Mouse (Mus musculus): ENCODE measurements at regions not wholly inside any gene's neighbourhood (a gene's known extent, or its start where the extent isn't known, plus 50 kb on each side); places are given as distances from the start of the nearest gene placed in this dataset.

- no peak overlapping the region for H3K9ac ChIP-seq (replicated peaks; ENCODE audit: low read depth, low read length)
- no peak for ATAC-seq (ENCODE audit: low read depth)
Observed at GRCm38 (mm10) chr6:84481205-84481604, 112.5 kb downstream of the Cyp26b1 start.

GRCm38 (mm10) chr6:84477072-84477471, 116.6 kb downstream of the Cyp26b1 start:
- 33% methylated on average over 6 of the region's 6 CpGs for WGBS
- ATAC-seq (ENCODE audit: low read depth), result 0 out of 2 replicates have a peak, but pooled peaks have one; percentile 28
- Histone ChIP-seq H3K4me3 (ENCODE audit: low read depth, low read length) (no peak overlapping the region), H3K4me2 (ENCODE audit: low read depth, low read length) (no peak overlapping the region), H3K9me3 (ENCODE audit: control insufficient read depth, low read length) (no peaks in the 10 kb centered on the region), H3K9ac (replicated peaks; ENCODE audit: low read depth, low read length) (no peak overlapping the region), H3K27me3 (ENCODE audit: control insufficient read depth, insufficient read depth, low read length) (no peaks in the 10 kb centered on the region), H3K27ac (ENCODE audit: low read depth, low read length) (no peak overlapping the region), H3K4me1 (ENCODE audit: control insufficient read depth, insufficient read depth, low read length) (peaks cover 4% of the 10 kb centered on the region; the same call in 1 of the 2 replicates), H3K36me3 (ENCODE audit: control insufficient read depth, insufficient read depth, low read length) (no peaks in the 10 kb centered on the region)

More at GRCm38 (mm10) chr6:84481205-84481604, 112.5 kb downstream of the Cyp26b1 start:
- no peaks in the 10 kb centered on the region for H3K36me3 ChIP-seq (ENCODE audit: control insufficient read depth, insufficient read depth, low read length)
- no peaks in the 10 kb centered on the region for H3K27me3 ChIP-seq (ENCODE audit: control insufficient read depth, insufficient read depth, low read length)
- peaks cover 4% of the 10 kb centered on the region; the same call in 1 of the 2 replicates for H3K4me1 ChIP-seq (ENCODE audit: control insufficient read depth, insufficient read depth, low read length)
- WGBS, result 32% methylated on average over 7 of the region's 7 CpGs
- H3K27ac ChIP-seq (ENCODE audit: low read depth, low read length), result no peak overlapping the region
- no peak overlapping the region for H3K4me2 ChIP-seq (ENCODE audit: low read depth, low read length)
- H3K4me3 ChIP-seq (ENCODE audit: low read depth, low read length), result no peak overlapping the region
- no peaks in the 10 kb centered on the region for H3K9me3 ChIP-seq (ENCODE audit: control insufficient read depth, low read length)

GRCm38 (mm10) chr6:84476466-84476865, 117.2 kb downstream of the Cyp26b1 start:
- ATAC-seq (ENCODE audit: low read depth), result peak; percentile 51; the same call in 1 of the 2 replicates
- Histone ChIP-seq H3K27ac (ENCODE audit: low read depth, low read length) (no peak overlapping the region), H3K4me2 (ENCODE audit: low read depth, low read length) (no peak overlapping the region)

GRCm38 (mm10) chr6:84474835-84475234, 118.9 kb downstream of the Cyp26b1 start:
- no peaks in the 10 kb centered on the region for H3K9me3 ChIP-seq (ENCODE audit: control insufficient read depth, low read length)
- H3K27ac ChIP-seq (ENCODE audit: low read depth, low read length), result no peak overlapping the region
- no peak for ATAC-seq (ENCODE audit: low read depth)
- H3K4me3 ChIP-seq (ENCODE audit: low read depth, low read length), result no peak overlapping the region
- no peaks in the 10 kb centered on the region for H3K36me3 ChIP-seq (ENCODE audit: control insufficient read depth, insufficient read depth, low read length)
- H3K4me1 ChIP-seq (ENCODE audit: control insufficient read depth, insufficient read depth, low read length), result peaks cover 4% of the 10 kb centered on the region; the same call in 1 of the 2 replicates
- no peaks in the 10 kb centered on the region for H3K27me3 ChIP-seq (ENCODE audit: control insufficient read depth, insufficient read depth, low read length)
- no peak overlapping the region for H3K9ac ChIP-seq (replicated peaks; ENCODE audit: low read depth, low read length)
- no peak overlapping the region for H3K4me2 ChIP-seq (ENCODE audit: low read depth, low read length)

More at GRCm38 (mm10) chr6:84476466-84476865, 117.2 kb downstream of the Cyp26b1 start:
- Histone ChIP-seq H3K27me3 (ENCODE audit: control insufficient read depth, insufficient read depth, low read length) (no peaks in the 10 kb centered on the region), H3K36me3 (ENCODE audit: control insufficient read depth, insufficient read depth, low read length) (no peaks in the 10 kb centered on the region), H3K4me1 (ENCODE audit: control insufficient read depth, insufficient read depth, low read length) (peaks cover 4% of the 10 kb centered on the region; the same call in 1 of the 2 replicates), H3K9me3 (ENCODE audit: control insufficient read depth, low read length) (no peaks in the 10 kb centered on the region), H3K9ac (replicated peaks; ENCODE audit: low read depth, low read length) (no peak overlapping the region), H3K4me3 (ENCODE audit: low read depth, low read length) (no peak overlapping the region)
- 53% methylated on average over 9 of the region's 9 CpGs for WGBS

- no peak for ATAC-seq (ENCODE audit: low read depth)
- 76% methylated on average over 3 of the region's 3 CpGs for WGBS
- no peaks in the 10 kb centered on the region for H3K9me3 ChIP-seq (ENCODE audit: control insufficient read depth, low read length)
Observed at GRCm38 (mm10) chr6:84473171-84473570, 120.5 kb downstream of the Cyp26b1 start.

GRCm38 (mm10) chr6:84472287-84472686, 121.4 kb downstream of the Cyp26b1 start:
- no peak for ATAC-seq (ENCODE audit: low read depth)
- no peak overlapping the region for H3K27ac ChIP-seq (ENCODE audit: low read depth, low read length)
- H3K4me1 ChIP-seq (ENCODE audit: control insufficient read depth, insufficient read depth, low read length), result peaks cover 4% of the 10 kb centered on the region; the same call in 1 of the 2 replicates
- H3K4me3 ChIP-seq (ENCODE audit: low read depth, low read length), result no peak overlapping the region
- 21% methylated on average over 3 of the region's 3 CpGs for WGBS
- no peaks in the 10 kb centered on the region for H3K36me3 ChIP-seq (ENCODE audit: control insufficient read depth, insufficient read depth, low read length)
- no peaks in the 10 kb centered on the region for H3K27me3 ChIP-seq (ENCODE audit: control insufficient read depth, insufficient read depth, low read length)
- H3K9me3 ChIP-seq (ENCODE audit: control insufficient read depth, low read length), result no peaks in the 10 kb centered on the region
- H3K4me2 ChIP-seq (ENCODE audit: low read depth, low read length), result no peak overlapping the region
- H3K9ac ChIP-seq (replicated peaks; ENCODE audit: low read depth, low read length), result no peak overlapping the region

More at GRCm38 (mm10) chr6:84473171-84473570, 120.5 kb downstream of the Cyp26b1 start:
- H3K4me2 ChIP-seq (ENCODE audit: low read depth, low read length), result no peak overlapping the region
- no peak overlapping the region for H3K27ac ChIP-seq (ENCODE audit: low read depth, low read length)
- H3K36me3 ChIP-seq (ENCODE audit: control insufficient read depth, insufficient read depth, low read length), result no peaks in the 10 kb centered on the region
- H3K27me3 ChIP-seq (ENCODE audit: control insufficient read depth, insufficient read depth, low read length), result no peaks in the 10 kb centered on the region
- peaks cover 4% of the 10 kb centered on the region; the same call in 1 of the 2 replicates for H3K4me1 ChIP-seq (ENCODE audit: control insufficient read depth, insufficient read depth, low read length)
- H3K4me3 ChIP-seq (ENCODE audit: low read depth, low read length), result no peak overlapping the region
- no peak overlapping the region for H3K9ac ChIP-seq (replicated peaks; ENCODE audit: low read depth, low read length)

GRCm38 (mm10) chr6:84467319-84467718, 126.4 kb downstream of the Cyp26b1 start:
- Histone ChIP-seq H3K4me2 (ENCODE audit: low read depth, low read length) (no peak overlapping the region), H3K9ac (replicated peaks; ENCODE audit: low read depth, low read length) (no peak overlapping the region), H3K4me1 (ENCODE audit: control insufficient read depth, insufficient read depth, low read length) (no peaks in the 10 kb centered on the region), H3K36me3 (ENCODE audit: control insufficient read depth, insufficient read depth, low read length) (no peaks in the 10 kb centered on the region), H3K4me3 (ENCODE audit: low read depth, low read length) (no peak overlapping the region), H3K27me3 (ENCODE audit: control insufficient read depth, insufficient read depth, low read length) (no peaks in the 10 kb centered on the region), H3K27ac (ENCODE audit: low read depth, low read length) (no peak overlapping the region), H3K9me3 (ENCODE audit: control insufficient read depth, low read length) (no peaks in the 10 kb centered on the region)
- 92% methylated on average over 3 of the region's 3 CpGs for WGBS
- ATAC-seq (ENCODE audit: low read depth), result no peak

GRCm38 (mm10) chr6:84466223-84466622, 127.5 kb downstream of the Cyp26b1 start:
- no peak overlapping the region for H3K27ac ChIP-seq (ENCODE audit: low read depth, low read length)
- H3K4me2 ChIP-seq (ENCODE audit: low read depth, low read length), result no peak overlapping the region
- H3K4me1 ChIP-seq (ENCODE audit: control insufficient read depth, insufficient read depth, low read length), result no peaks in the 10 kb centered on the region
- no peak for ATAC-seq (ENCODE audit: low read depth)
- 21% methylated on average over 7 of the region's 7 CpGs for WGBS
- H3K9me3 ChIP-seq (ENCODE audit: control insufficient read depth, low read length), result no peaks in the 10 kb centered on the region
- H3K9ac ChIP-seq (replicated peaks; ENCODE audit: low read depth, low read length), result no peak overlapping the region
- H3K36me3 ChIP-seq (ENCODE audit: control insufficient read depth, insufficient read depth, low read length), result no peaks in the 10 kb centered on the region
- H3K27me3 ChIP-seq (ENCODE audit: control insufficient read depth, insufficient read depth, low read length), result no peaks in the 10 kb centered on the region
- H3K4me3 ChIP-seq (ENCODE audit: low read depth, low read length), result no peak overlapping the region

- Histone ChIP-seq H3K36me3 (ENCODE audit: control insufficient read depth, insufficient read depth, low read length) (no peaks in the 10 kb centered on the region), H3K9ac (replicated peaks; ENCODE audit: low read depth, low read length) (no peak overlapping the region), H3K9me3 (ENCODE audit: control insufficient read depth, low read length) (no peaks in the 10 kb centered on the region), H3K4me1 (ENCODE audit: control insufficient read depth, insufficient read depth, low read length) (no peaks in the 10 kb centered on the region), H3K27ac (ENCODE audit: low read depth, low read length) (no peak overlapping the region), H3K4me2 (ENCODE audit: low read depth, low read length) (no peak overlapping the region), H3K27me3 (ENCODE audit: control insufficient read depth, insufficient read depth, low read length) (no peaks in the 10 kb centered on the region), H3K4me3 (ENCODE audit: low read depth, low read length) (no peak overlapping the region)
- no peak for ATAC-seq (ENCODE audit: low read depth)
- 92% methylated on average over 5 of the region's 5 CpGs for WGBS
Observed at GRCm38 (mm10) chr6:84465596-84465995, 128.1 kb downstream of the Cyp26b1 start.

All from neural tube, embryonic 14.5 days (tissue).